Mouse (Mus musculus): ENCODE data around the gene Pdcd2. TPM values are rescaled to one million over a fixed set of nuclear protein-coding genes. Genes with fewer than 3 reads are reported as not detected.

Pdcd2 gene
- polyA plus RNA-seq, 1 experiment from 2014 or later: 54.2 TPM

Other genes starting within 250 kb of the Pdcd2 start
- gene Dll1, start 150.4 kb downstream of the Pdcd2 start, polyA plus RNA-seq (2014; fragmentation: Nextera tagmentation; extraction: Ambion mirVana): 16.4 and 24.6 TPM in 2 replicates
- 18.8 and 29.4 TPM in 2 replicates for gene Fam120b, start 131.1 kb downstream of the Pdcd2 start, polyA plus RNA-seq (2014; fragmentation: Nextera tagmentation; extraction: Ambion mirVana)
- 298 and 368 TPM in 2 replicates for gene Psmb1, start 27.6 kb downstream of the Pdcd2 start, polyA plus RNA-seq (2014; fragmentation: Nextera tagmentation; extraction: Ambion mirVana)
- gene Tbp, start 27.4 kb downstream of the Pdcd2 start, polyA plus RNA-seq (2014; fragmentation: Nextera tagmentation; extraction: Ambion mirVana): 64.8 and 67.8 TPM in 2 replicates
- 1.6 TPM in 2 replicates for gene Prdm9, start 37.1 kb upstream of the Pdcd2 start, polyA plus RNA-seq (2014; fragmentation: Nextera tagmentation; extraction: Ambion mirVana)
- gene Chd1, start 177.7 kb upstream of the Pdcd2 start, polyA plus RNA-seq (2014; fragmentation: Nextera tagmentation; extraction: Ambion mirVana): 40.5 and 49.4 TPM in 2 replicates

All from kidney, embryonic 14.5 days (tissue).